Mouse (Mus musculus) olfactory bulb, adult 2 months (tissue): ENCODE measurements around the gene Slmap. TPM values are rescaled to one million over a fixed set of nuclear protein-coding genes. Genes with fewer than 3 reads are reported as not detected.

Source experiments
- H3K27ac ChIP-seq: fragments of 200-500 bp; 2 replicates; pipeline ENCODE4 v1.5.1; 2012; ENCODE audit warnings: low read depth, low read length; ENCODE audit not compliant: insufficient read depth
- H3K4me1 ChIP-seq: fragments of 200-500 bp; 2 replicates; pipeline ENCODE4 v1.6.1; 2012; ENCODE audit warnings: low read length; ENCODE audit not compliant: control insufficient read depth, insufficient read depth
- H3K4me3 ChIP-seq: fragments of 200-500 bp; 2 replicates; pipeline ENCODE4 v1.5.1; 2012; ENCODE audit warnings: mild to moderate bottlenecking, low read depth, low read length, moderate library complexity; ENCODE audit not compliant: insufficient read depth
- CTCF ChIP-seq: fragments of 200-500 bp; IDR thresholded peaks from 2 replicates; pipeline ENCODE4 v1.5.1; 2012; ENCODE audit warnings: low read depth, mild to moderate bottlenecking, low read length, moderate library complexity; ENCODE audit not compliant: insufficient read depth
- POLR2A ChIP-seq: fragments of 200-500 bp; IDR thresholded peaks from 2 replicates; pipeline ENCODE4 v1.6.1; 2012; ENCODE audit warnings: mild to moderate bottlenecking, low read depth, low read length, moderate library complexity; ENCODE audit not compliant: insufficient read depth
- WGBS: fragments of 180-500 bp; shearing (Covaris S2); methylation state at CpG from one replicate; pipeline ENCODE4 v1.1.7; 2018; 5-methylcytosine and 5-hydroxymethylcytosine counted together
- polyA plus RNA-seq: library from polyadenylated mRNA; stranded (reverse); fragments of >200 nt; gene quantifications from 2 replicates; pipeline ENCODE4 v1.2.4, GENCODE M21; 2012; ENCODE audit warnings: low replicate concordance; ENCODE audit not compliant: missing spikeins, insufficient read depth, insufficient read length

Gene Slmap
- polyA plus RNA-seq, 1 experiment = not detected

DNA sequence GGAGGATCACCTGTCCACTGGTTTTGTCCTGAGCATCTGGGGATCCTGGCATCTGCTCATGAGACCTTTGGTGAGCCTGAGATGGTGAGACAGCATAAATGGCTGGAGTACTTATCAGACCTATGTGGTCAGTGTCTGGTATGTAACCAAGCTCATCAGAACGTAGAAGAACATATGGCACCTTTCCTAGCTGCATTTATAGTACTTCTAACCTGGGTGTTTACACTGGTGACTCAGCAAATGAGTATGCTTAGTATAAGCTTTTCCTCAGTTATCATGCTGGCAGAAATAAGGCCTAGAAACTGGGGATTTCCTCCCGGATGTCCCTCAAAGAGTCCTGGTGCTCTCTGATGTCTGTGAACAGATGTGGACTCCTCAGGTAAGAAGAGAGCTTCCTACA, 27.5 kb upstream of the Slmap start:
- WGBS = 74% methylated on average over 2 of the region's 2 CpGs
- Histone ChIP-seq H3K4me1 (no peaks in the 10 kb centered on the region), H3K4me3 (no peak overlapping the region), H3K27ac (no peak overlapping the region)
- TF ChIP-seq POLR2A = no peak
- TF ChIP-seq CTCF = no peak

GRCm38 (mm10) chr14:26558536-26558935, 23.8 kb upstream of the Slmap start:
- TF ChIP-seq CTCF (no peak), POLR2A (no peak)
- H3K27ac ChIP-seq = no peak overlapping the region
- WGBS = 85% methylated on average over 7 of the region's 7 CpGs
- H3K4me3 ChIP-seq = no peak overlapping the region
- no peaks in the 10 kb centered on the region for H3K4me1 ChIP-seq

- no peaks in the 10 kb centered on the region for H3K4me1 ChIP-seq
- 76% methylated on average over 1 of the region's 1 CpGs for WGBS
- H3K27ac ChIP-seq = no peak overlapping the region
- H3K4me3 ChIP-seq = no peak overlapping the region
- TF ChIP-seq POLR2A = no peak
- no peak for TF ChIP-seq CTCF
Measured at GRCm38 (mm10) chr14:26557581-26557980, 22.9 kb upstream of the Slmap start.

DNA sequence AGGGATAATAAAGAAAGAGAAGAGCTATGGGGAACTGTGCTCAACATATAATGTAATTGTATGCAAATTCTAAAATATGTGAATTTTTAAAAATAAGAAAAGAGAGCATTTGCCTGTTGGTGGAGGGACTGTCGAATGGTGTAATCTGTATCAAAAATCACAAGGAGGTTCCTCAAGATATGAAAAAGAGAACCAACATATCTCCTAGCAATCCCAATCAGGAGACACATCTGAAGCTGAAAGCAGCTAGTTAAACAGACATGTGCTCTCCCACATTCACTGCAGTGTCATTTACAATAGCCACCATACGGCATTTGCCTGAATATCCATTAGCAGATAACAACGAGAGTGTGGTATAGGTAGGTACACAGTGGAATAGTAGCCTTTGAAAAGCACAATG, 18.1 kb upstream of the Slmap start:
- TF ChIP-seq POLR2A (no peak), CTCF (no peak)
- WGBS = 84% methylated on average over 3 of the region's 3 CpGs
- H3K4me1 ChIP-seq = no peaks in the 10 kb centered on the region
- H3K4me3 ChIP-seq = no peak overlapping the region
- H3K27ac ChIP-seq = no peak overlapping the region

GRCm38 (mm10) chr14:26552441-26552840, 17.7 kb upstream of the Slmap start:
- no peak overlapping the region for H3K4me3 ChIP-seq
- WGBS = 72% methylated on average over 2 of the region's 2 CpGs
- H3K27ac ChIP-seq = no peak overlapping the region
- TF ChIP-seq POLR2A = no peak
- TF ChIP-seq CTCF = no peak
- H3K4me1 ChIP-seq = no peaks in the 10 kb centered on the region

GRCm38 (mm10) chr14:26550712-26551111, 16.0 kb upstream of the Slmap start:
- WGBS = 94% methylated on average over 8 of the region's 8 CpGs
- no peak overlapping the region for H3K4me3 ChIP-seq
- TF ChIP-seq CTCF (no peak), POLR2A (no peak)
- H3K27ac ChIP-seq = no peak overlapping the region
- H3K4me1 ChIP-seq = no peaks in the 10 kb centered on the region

DNA sequence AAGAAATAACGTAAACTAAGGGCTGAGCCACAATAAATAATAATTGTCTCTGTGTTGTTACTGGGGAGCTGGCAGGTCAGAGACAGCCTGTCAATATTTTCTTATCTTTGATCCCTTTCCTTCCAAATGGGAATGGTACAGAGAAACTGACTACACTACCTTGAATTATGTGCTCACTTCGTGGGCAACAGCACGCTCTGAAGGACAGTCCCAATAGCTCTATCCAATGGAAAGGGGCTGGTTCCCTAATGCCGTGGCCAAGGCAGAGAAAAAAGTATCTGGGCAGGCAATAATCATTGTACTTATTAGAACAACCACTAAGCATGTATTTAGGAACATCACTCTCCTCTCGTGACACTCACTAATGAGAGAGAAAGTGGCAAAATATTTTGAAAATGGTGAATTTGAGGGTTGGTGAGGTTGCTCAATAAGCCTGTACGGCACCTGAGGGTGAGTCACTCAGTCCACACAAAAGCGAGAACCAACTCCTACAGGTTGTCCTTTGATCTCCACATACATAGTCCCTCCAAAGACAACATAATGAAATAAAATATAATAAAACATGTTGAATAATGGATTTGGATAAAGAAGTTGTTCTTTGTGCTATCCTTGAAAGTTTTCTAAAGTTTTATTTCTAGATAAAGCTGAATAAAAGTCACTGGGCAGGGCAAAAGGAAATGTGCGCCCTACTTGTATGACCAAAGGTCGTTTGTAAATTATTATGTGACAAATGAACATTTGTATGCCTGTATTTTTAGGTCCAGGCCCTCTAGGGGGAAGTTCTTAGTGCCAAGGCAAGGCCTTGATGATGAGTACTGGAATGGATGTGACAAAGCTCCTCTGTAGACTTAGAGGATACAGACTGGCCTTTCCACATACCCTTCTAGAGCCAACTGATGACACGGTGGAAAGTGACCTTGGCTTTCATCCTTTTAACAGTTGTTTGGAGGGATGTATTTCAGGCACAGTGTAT, 13.1 kb upstream of the Slmap start:
- 82% methylated on average over 10 of the region's 10 CpGs for WGBS
- Histone ChIP-seq H3K4me1 (no peaks in the 10 kb centered on the region), H3K4me3 (no peak overlapping the region), H3K27ac (no peak overlapping the region)
- TF ChIP-seq CTCF = no peak
- no peak for TF ChIP-seq POLR2A

DNA sequence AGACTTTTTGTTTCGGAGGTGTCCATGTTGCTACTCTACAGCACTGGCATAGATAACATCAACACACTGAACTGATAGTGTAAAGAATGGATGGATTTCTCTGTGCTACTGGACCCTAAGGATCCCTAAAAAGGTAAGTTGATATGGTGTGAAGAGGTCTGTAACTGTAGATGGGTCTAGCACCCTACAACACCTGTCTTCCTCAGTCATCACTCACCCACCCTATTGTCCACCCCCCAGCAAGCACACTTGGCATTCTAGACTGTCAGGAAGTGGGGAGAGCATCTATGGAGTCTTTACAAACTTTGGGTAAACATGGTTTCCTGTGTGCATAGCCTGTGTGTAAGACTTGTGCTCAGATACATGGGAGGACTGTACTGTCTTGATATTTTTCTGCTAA, 7.4 kb upstream of the Slmap start:
- Histone ChIP-seq H3K4me1 (no peaks in the 10 kb centered on the region), H3K27ac (no peak overlapping the region), H3K4me3 (no peak overlapping the region)
- no peak for TF ChIP-seq POLR2A
- no peak for TF ChIP-seq CTCF
- 98% methylated on average over 1 of the region's 1 CpGs for WGBS

GRCm38 (mm10) chr14:26540577-26540976, 5.8 kb upstream of the Slmap start:
- 88% methylated on average over 1 of the region's 1 CpGs for WGBS
- TF ChIP-seq CTCF = no peak
- no peak for TF ChIP-seq POLR2A
- Histone ChIP-seq H3K27ac (no peak overlapping the region), H3K4me3 (no peak overlapping the region), H3K4me1 (no peaks in the 10 kb centered on the region)

- Histone ChIP-seq H3K27ac (no peak overlapping the region), H3K4me1 (no peaks in the 10 kb centered on the region), H3K4me3 (no peak overlapping the region)
- WGBS = 64% methylated on average over 4 of the region's 4 CpGs
- TF ChIP-seq POLR2A (no peak), CTCF (no peak)
Measured at GRCm38 (mm10) chr14:26539241-26539640, 4.5 kb upstream of the Slmap start.
